Mouse (Mus musculus) forebrain, embryonic 10.5 days (tissue): Measurements from ENCODE around the gene Lonp2. TPM values are rescaled to one million over a fixed set of nuclear protein-coding genes. Genes with fewer than 3 reads are reported as not detected.

Experiments used
- DNase-seq: peaks from one replicate; pipeline ENCODE4 v3.0.0-alpha.2; 2017; ENCODE audit warnings: low spot score; ENCODE audit errors: extremely low spot score
- H3K27ac ChIP-seq: fragments of 300-500 bp; sonication (generic); 2 replicates; pipeline ENCODE4 v1.5.1; 2016; ENCODE audit warnings: mild to moderate bottlenecking
- H3K27me3 ChIP-seq: fragments of 300-500 bp; sonication (generic); 2 replicates; pipeline ENCODE4 v1.6.1; 2016; ENCODE audit warnings: mild to moderate bottlenecking; ENCODE audit not compliant: poor library complexity, severe bottlenecking
- H3K36me3 ChIP-seq: fragments of 300-500 bp; sonication (generic); replicated peaks from 2 replicates; pipeline ENCODE4 v1.6.1; 2016; ENCODE audit warnings: mild to moderate bottlenecking, moderate library complexity
- H3K4me1 ChIP-seq: fragments of 300-500 bp; sonication (generic); 2 replicates; pipeline ENCODE4 v1.6.1; 2016
- H3K4me3 ChIP-seq: fragments of 300-500 bp; sonication (generic); 2 replicates; pipeline ENCODE4 v1.5.1; 2016; ENCODE audit warnings: mild to moderate bottlenecking, moderate library complexity
- H3K9me3 ChIP-seq: fragments of 300-500 bp; sonication (generic); 2 replicates; pipeline ENCODE4 v1.6.1; 2016; ENCODE audit warnings: mild to moderate bottlenecking, moderate library complexity
- WGBS: fragments of 180-500 bp; shearing (Covaris S2); methylation state at CpG from one replicate; pipeline ENCODE4 v1.1.7; 2016; 5-methylcytosine and 5-hydroxymethylcytosine counted together
- polyA plus RNA-seq: library from polyadenylated mRNA; unstranded; fragments of >200 nt; fragmentation: Nextera tagmentation; extraction: Ambion mirVana; gene quantifications from 2 replicates; pipeline ENCODE4 v1.2.1, GENCODE M21; 2016

The Lonp2 gene
- polyA plus RNA-seq, 1 experiment from 2014 or later, result 48.7 TPM

DNA sequence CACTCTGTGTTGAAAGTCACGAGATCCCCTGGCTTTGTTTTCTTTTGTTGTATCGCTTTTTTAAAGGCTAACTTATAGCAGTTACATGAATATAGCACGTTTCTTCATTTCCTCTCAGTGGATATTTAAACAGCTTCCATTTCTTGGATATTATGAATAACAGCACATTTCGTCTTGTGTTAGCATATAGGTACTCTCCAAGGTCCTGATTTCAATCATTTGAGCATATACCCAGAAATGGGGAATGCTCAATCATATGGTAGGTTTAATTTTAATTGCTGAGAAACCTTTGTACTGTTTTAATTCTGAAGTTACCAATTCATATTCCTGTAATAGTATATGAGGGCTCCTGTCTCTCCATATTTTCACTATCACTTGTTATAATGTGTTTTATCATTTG, 15.1 kb downstream of the Lonp2 start:
- Histone ChIP-seq H3K27me3 (no peaks in the 10 kb centered on the region), H3K36me3 (peaks cover 68% of the 10 kb centered on the region), H3K9me3 (no peaks in the 10 kb centered on the region), H3K27ac (no peak overlapping the region), H3K4me1 (no peaks in the 10 kb centered on the region), H3K4me3 (no peak overlapping the region)
- DNase-seq, result no peak
- 87% methylated on average over 4 of the region's 4 CpGs for WGBS

DNA sequence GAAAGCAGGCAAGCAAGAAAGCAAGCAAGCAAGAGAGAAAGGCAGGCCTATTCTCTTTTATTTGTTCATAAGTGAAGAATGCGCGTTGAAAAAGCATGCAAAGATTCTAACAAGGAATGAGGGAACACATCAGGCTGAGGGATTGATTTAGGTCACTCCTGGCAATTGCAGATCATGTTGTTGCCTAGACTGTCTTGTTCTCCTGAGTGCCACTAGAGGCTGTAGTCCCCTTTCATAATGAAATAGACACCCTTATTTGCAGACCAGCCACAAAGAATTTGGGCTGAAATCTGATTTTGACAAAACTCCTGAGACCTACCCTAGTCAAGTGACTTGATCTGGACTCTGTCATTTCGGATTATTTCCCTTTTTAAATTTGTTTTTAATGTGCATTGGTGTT, 18.8 kb downstream of the Lonp2 start:
- no peaks in the 10 kb centered on the region for H3K27me3 ChIP-seq
- 88% methylated on average over 3 of the region's 3 CpGs for WGBS
- no peak for DNase-seq
- H3K36me3 ChIP-seq, result peaks cover 39% of the 10 kb centered on the region
- no peaks in the 10 kb centered on the region for H3K4me1 ChIP-seq
- no peak overlapping the region for H3K27ac ChIP-seq
- no peaks in the 10 kb centered on the region for H3K9me3 ChIP-seq
- H3K4me3 ChIP-seq, result no peak overlapping the region

DNA sequence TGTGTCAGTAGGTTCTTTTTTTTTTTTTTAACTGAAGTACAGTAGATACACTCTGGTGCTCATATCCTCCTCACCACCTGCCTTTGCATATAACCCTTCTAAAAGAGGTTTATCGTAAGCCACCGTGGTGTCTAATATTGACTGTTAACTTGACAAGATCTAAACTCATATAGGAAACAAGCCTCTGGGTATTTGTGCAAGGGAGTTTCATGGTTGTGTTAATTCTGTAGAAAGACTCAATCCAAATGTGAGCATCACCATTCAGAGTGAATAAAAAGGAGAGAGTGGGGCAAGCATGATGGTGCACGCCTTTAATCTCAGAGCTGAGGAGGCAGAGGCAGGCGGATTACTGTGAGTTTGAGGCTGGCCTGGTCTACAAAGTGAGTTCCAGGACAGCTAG, 20.8 kb downstream of the Lonp2 start:
- Histone ChIP-seq H3K36me3 (peaks cover 26% of the 10 kb centered on the region), H3K4me3 (no peak overlapping the region), H3K27ac (no peak overlapping the region), H3K9me3 (no peaks in the 10 kb centered on the region), H3K27me3 (no peaks in the 10 kb centered on the region), H3K4me1 (no peaks in the 10 kb centered on the region)
- no peak for DNase-seq
- WGBS, result 94% methylated on average over 4 of the region's 4 CpGs

DNA sequence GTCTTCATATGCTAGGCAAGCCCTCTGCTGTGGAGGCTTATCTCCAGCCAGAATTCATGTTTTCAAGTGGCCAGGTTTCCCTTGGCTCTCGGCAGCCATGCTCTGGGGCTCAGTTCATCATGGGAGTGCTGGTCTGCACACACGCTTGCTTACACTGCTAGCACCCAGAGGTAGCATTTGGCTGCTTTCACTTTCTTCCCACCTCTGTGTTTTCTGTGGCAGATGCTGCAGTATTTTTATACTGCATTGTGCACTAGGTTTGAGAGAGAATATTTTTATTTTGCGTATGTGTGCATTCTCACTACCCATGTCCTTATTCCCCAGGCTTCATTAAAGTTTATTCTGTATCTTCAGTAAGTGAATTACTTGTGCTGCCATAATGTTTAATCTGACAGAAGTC, 23.9 kb downstream of the Lonp2 start:
- DNase-seq, result no peak
- no peaks in the 10 kb centered on the region for H3K27me3 ChIP-seq
- H3K36me3 ChIP-seq, result peaks cover 20% of the 10 kb centered on the region
- 90% methylated on average over 3 of the region's 3 CpGs for WGBS
- no peak overlapping the region for H3K4me3 ChIP-seq
- no peak overlapping the region for H3K27ac ChIP-seq
- no peaks in the 10 kb centered on the region for H3K9me3 ChIP-seq
- H3K4me1 ChIP-seq, result no peaks in the 10 kb centered on the region

DNA sequence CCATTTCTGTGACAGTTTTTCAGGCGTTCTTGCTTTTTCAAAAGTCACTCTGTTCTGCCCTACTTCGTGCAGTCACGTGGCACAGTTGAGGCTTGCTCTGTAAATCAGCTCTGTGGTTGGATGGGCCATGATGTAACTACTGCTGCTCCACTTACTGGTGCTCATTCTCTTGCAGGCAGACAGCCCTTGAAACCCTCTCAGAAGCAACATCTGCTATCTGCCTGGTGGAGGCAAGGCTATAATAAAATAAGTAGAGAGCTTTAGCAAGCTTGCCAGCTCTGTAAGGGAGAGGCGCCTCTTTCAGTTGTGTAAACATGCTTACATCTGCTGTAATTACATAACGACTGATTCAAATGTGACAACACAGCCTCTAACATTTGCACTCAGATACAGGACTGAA, 27.6 kb downstream of the Lonp2 start:
- H3K4me1 ChIP-seq, result no peaks in the 10 kb centered on the region
- 92% methylated on average over 5 of the region's 5 CpGs for WGBS
- no peak overlapping the region for H3K27ac ChIP-seq
- no peak overlapping the region for H3K4me3 ChIP-seq
- no peaks in the 10 kb centered on the region for H3K27me3 ChIP-seq
- no peak for DNase-seq
- peaks cover 34% of the 10 kb centered on the region for H3K36me3 ChIP-seq
- no peaks in the 10 kb centered on the region for H3K9me3 ChIP-seq

DNA sequence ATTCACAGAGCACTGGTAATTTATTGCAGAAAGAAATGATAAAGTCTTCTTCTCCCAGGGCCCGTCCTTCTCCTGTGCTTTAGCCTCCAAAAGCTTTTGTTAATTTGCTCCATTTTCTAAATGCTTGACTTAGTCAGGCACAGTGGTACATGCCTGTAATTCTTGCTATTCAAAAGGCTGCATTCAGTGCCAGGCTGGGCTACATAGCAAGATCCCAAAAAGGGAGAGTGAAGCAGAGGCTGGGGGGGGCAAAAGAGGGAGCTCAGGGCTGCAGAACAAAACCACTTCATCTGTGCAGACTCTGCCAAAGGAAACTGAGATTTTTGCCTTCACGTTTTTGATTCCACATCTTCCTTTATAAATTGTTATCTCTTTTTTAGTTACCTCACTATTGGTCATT, 28.7 kb downstream of the Lonp2 start:
- H3K4me1 ChIP-seq, result no peaks in the 10 kb centered on the region
- no peak overlapping the region for H3K4me3 ChIP-seq
- H3K27me3 ChIP-seq, result no peaks in the 10 kb centered on the region
- no peaks in the 10 kb centered on the region for H3K9me3 ChIP-seq
- 83% methylated on average over 2 of the region's 2 CpGs for WGBS
- no peak for DNase-seq
- no peak overlapping the region for H3K27ac ChIP-seq
- H3K36me3 ChIP-seq, result peaks cover 34% of the 10 kb centered on the region

DNA sequence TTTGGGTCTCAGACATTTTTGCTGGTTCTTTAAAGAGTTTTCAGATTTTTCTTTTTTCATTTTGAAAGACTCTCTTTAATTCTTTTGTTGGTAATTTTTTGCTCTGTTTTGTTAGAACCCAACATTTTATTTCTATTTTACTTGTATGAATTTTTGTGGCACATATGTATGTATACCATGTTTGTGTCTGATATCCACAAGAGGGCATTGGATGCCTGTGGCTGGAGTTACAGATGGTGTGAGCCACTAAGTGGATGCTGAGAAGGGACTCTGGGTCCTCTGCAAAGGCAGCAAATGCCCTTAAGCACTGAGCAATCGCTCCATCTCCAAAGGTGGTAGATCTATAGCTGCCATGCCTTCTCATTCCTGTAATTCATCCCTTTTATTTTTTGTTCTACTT, 30.7 kb downstream of the Lonp2 start:
- no peak overlapping the region for H3K4me3 ChIP-seq
- peaks cover 41% of the 10 kb centered on the region for H3K36me3 ChIP-seq
- H3K27ac ChIP-seq, result no peak overlapping the region
- H3K27me3 ChIP-seq, result no peaks in the 10 kb centered on the region
- no peaks in the 10 kb centered on the region for H3K4me1 ChIP-seq
- H3K9me3 ChIP-seq, result no peaks in the 10 kb centered on the region
- 90% methylated on average over 1 of the region's 1 CpGs for WGBS
- DNase-seq, result no peak

DNA sequence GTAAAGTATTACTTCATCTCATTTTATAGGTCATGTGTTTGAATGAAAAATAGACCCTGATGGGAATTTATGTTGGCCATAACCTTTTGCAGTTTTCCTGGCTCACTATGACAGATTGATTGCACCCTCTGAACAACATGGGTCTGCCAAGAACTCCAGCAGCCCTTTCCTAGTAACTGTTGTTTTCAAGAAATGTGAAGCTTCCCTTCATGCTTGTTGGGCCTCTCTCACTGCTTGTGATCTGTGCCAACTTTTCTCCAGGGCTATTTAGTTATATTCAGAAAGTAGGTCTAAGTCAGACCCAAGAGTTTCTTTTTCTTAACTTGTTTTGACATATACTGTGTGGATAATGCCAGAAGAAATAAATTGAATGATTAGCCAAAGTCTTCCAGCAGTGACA, 44.9 kb downstream of the Lonp2 start:
- H3K36me3 ChIP-seq, result peaks cover 34% of the 10 kb centered on the region
- H3K27me3 ChIP-seq, result no peaks in the 10 kb centered on the region
- no peaks in the 10 kb centered on the region for H3K4me1 ChIP-seq
- no peak for DNase-seq
- H3K9me3 ChIP-seq, result no peaks in the 10 kb centered on the region
- H3K27ac ChIP-seq, result no peak overlapping the region
- no peak overlapping the region for H3K4me3 ChIP-seq

DNA sequence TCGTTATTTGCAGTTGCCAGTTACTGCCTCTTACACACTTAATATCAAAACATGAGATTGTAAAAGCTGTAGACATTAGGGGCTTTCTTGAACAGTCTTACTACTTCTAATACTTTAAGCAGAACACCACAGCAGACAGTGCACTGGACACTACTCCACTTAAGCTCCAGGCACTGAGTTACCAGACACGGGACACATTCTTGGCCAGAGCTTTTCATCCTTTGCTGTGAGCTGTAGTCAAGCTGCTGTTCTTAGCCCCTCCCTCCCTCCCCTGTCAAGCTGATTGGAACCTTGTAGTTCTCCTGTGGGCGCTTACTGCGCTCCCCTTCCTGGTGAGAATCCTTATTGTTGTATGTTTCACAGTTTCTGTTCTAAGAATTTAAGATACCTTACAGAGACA, 45.4 kb downstream of the Lonp2 start:
- DNase-seq, result no peak
- H3K27me3 ChIP-seq, result no peaks in the 10 kb centered on the region
- H3K4me1 ChIP-seq, result no peaks in the 10 kb centered on the region
- H3K9me3 ChIP-seq, result no peaks in the 10 kb centered on the region
- WGBS, result 76% methylated on average over 4 of the region's 4 CpGs
- H3K27ac ChIP-seq, result no peak overlapping the region
- no peak overlapping the region for H3K4me3 ChIP-seq
- H3K36me3 ChIP-seq, result peaks cover 39% of the 10 kb centered on the region

DNA sequence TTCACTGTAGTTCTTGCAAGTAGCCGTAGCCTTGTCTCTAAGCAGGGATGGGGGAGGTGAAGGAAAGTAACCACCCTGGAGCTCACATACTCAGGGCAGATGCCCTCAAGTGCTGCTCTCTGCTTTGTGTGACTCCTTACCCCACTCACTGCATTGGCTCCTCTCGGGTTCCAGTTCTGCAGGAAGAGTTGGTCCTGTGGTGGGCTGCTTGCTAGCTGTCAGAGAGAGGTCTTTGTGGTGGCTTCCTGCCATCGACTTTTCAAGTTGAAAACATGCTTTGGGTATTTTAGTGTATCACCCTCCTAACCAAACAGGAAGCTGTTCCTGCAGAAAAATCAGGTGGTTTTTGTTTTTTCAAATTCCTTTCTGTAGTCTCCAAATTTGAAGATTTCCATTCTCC, 62.8 kb downstream of the Lonp2 start:
- H3K4me1 ChIP-seq, result no peaks in the 10 kb centered on the region
- H3K36me3 ChIP-seq, result no peaks in the 10 kb centered on the region; the same call in 1 of the 2 replicates
- no peak overlapping the region for H3K27ac ChIP-seq
- H3K27me3 ChIP-seq, result no peaks in the 10 kb centered on the region
- H3K9me3 ChIP-seq, result no peaks in the 10 kb centered on the region
- 76% methylated on average over 3 of the region's 3 CpGs for WGBS
- no peak for DNase-seq
- no peak overlapping the region for H3K4me3 ChIP-seq

DNA sequence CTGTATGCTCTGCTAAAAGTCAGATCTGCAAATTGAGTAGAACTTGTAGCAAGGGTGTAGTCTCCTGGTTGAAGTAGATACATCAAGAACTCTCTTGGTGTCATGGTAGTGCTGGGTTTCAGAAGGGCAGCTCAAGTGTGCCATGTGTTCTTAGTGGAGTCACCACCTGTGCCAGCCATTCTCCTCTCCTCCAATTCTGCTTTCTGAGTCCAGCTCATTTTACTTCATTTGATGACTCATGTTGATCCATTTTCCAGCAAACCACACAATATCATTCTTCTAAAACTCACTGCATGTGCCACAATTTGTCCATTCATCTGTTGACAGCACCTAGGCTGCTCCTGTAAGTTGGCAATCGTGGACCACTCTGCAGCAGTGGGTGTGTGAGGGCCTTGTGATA, 68.3 kb downstream of the Lonp2 start:
- Histone ChIP-seq H3K36me3 (peaks cover 4% of the 10 kb centered on the region; the same call in 1 of the 2 replicates), H3K4me3 (no peak overlapping the region), H3K4me1 (no peaks in the 10 kb centered on the region), H3K27me3 (no peaks in the 10 kb centered on the region), H3K27ac (no peak overlapping the region), H3K9me3 (no peaks in the 10 kb centered on the region)
- 76% methylated on average over 1 of the region's 1 CpGs for WGBS
- no peak for DNase-seq

DNA sequence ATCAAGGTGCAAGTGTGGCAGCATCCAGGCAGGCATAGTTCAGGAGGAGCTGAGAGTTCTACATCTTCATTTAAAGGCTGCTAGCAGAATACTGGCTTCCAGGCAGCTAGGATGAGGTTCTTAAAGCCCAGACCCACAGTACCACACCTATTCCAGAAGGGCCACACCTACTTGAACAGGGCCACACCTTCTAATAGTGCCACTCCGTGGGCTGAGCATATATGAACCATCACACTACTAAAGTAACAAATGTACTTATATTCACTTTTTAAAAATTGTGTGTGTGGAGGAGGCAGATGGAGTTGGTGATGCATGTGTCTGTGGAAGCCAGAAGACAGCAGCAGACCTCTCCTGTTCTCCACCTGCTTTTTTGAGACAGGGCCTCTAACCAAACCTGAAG, 70.2 kb downstream of the Lonp2 start:
- H3K27me3 ChIP-seq, result no peaks in the 10 kb centered on the region
- H3K4me3 ChIP-seq, result no peak overlapping the region
- H3K9me3 ChIP-seq, result no peaks in the 10 kb centered on the region
- H3K4me1 ChIP-seq, result no peaks in the 10 kb centered on the region
- peaks cover 4% of the 10 kb centered on the region; the same call in 1 of the 2 replicates for H3K36me3 ChIP-seq
- H3K27ac ChIP-seq, result no peak overlapping the region
- no peak for DNase-seq
- WGBS, result 97% methylated on average over 1 of the region's 1 CpGs

DNA sequence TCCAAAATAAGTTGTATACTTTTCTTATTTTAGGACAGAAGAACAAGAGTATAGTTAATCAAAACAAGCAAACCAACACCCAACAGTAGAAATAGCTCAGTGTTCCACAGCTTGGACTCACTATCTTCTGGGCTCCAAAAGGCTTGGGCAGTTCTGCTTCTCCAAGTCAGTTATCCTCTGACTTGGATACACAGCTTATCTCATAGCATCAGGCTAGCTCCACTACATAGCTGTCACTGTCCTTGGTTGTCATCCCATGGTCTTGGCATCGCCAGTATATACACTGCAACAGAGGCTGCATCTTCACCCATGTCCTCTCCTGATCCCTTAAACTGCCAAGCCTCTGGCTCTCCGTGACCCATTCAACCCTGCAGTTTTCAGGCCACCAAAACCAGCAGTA, 71.9 kb downstream of the Lonp2 start:
- no peak for DNase-seq
- Histone ChIP-seq H3K27me3 (no peaks in the 10 kb centered on the region), H3K9me3 (no peaks in the 10 kb centered on the region), H3K4me1 (no peaks in the 10 kb centered on the region), H3K36me3 (peaks cover 7% of the 10 kb centered on the region; the same call in 1 of the 2 replicates), H3K27ac (no peak overlapping the region), H3K4me3 (no peak overlapping the region)
- WGBS, result 85% methylated on average over 2 of the region's 2 CpGs

DNA sequence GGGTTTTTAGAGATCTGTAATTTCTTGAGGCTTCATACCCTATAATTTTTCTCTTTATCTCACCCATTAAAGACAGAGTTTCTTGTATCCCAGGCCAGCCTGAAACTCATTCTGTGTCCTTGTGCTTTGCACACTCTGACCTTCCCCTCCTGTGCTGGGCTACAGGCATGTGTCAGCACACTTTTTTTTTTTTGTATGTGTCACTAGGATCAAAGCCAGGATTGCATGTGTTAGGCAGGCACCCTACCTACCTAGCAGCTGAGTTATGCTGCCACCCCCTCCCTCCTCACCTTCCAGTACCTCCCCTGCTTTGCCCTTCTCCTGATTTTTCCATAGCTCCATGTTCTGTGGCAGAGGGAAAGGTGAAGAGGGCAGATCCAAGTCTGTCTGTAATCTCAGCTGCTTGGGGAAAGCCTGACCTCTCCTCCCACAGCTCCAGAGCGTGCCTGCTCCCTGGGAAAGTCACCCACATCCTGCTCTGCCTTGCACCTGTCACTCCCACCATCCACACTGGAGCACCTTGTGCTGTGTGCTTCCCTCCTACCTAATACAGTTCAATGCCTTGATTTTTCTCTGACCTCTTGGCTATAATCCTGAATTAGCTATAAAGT, 75.1 kb downstream of the Lonp2 start:
- no peak overlapping the region for H3K27ac ChIP-seq
- H3K4me3 ChIP-seq, result no peak overlapping the region
- H3K27me3 ChIP-seq, result no peaks in the 10 kb centered on the region
- no peak for DNase-seq
- H3K36me3 ChIP-seq, result 0 out of 2 replicates have a peak, but pooled peaks cover 7% of the 10 kb centered on the region
- H3K9me3 ChIP-seq, result no peaks in the 10 kb centered on the region
- no peaks in the 10 kb centered on the region for H3K4me1 ChIP-seq
- WGBS, result 84% methylated on average over 1 of the region's 1 CpGs
